Mouse (Mus musculus): ENCODE results near the gene Slc5a1.

GRCm38 (mm10) chr5:33206328-33206727 lies 102.3 kb downstream of the Slc5a1 start:
- no peak for TF ChIP-seq CTCF (IDR thresholded peaks at IDR 0.05)
- TF ChIP-seq EP300 (IDR thresholded peaks at IDR 0.05; ENCODE audit: insufficient read depth, low read depth, low read length), result no peak
